ENCODE assay signal across 9 mouse cellular contexts in genomic region chr5:125080787-125081317, GRCm38 (mm10).
DNase-seq lines count a peak whose midpoint lies in the region; ATAC-seq and TF ChIP-seq lines count a peak whose summit lies in the region.
"Had no signal": no experiment of that assay in that cellular context is flagged by ENCODE, and none has a peak within 500 bp of the region (broad histone marks: within the 10 kb centered on the region; RNA-seq: fewer than 3 reads in every experiment).

No protein-coding gene starts in this region.

- peak; percentile 62 for ATAC-seq in stomach, postnatal 0 days (ENCODE audit: low FRiP score, low TSS enrichment)

- peaks cover 15% of the 10 kb centered on the region for H3K4me1 ChIP-seq in stomach, postnatal 0 days (replicated peaks; ENCODE audit: control insufficient read depth, insufficient read depth)

- peak overlapping the region; percentile 35; the same call in 1 of the 2 replicates for H3K9ac ChIP-seq in stomach, postnatal 0 days (ENCODE audit: low read length)

- WGBS in stomach, postnatal 0 days = 44% methylated on average over 10 of the region's 10 CpGs

- no peaks in the 10 kb centered on the region for H3K27me3 ChIP-seq in stomach, postnatal 0 days (ENCODE audit: control insufficient read depth, insufficient read depth, low read length)
- H3K27me3 ChIP-seq: CH12.LX had no signal

- peak; percentile 98 for DNase-seq in heart, adult 11 months
- no peak for DNase-seq in heart, adult 8-10 months (ENCODE audit: low spot score)
- peak; percentile 87 for DNase-seq in Muller cell, postnatal 12 days (ENCODE audit: inconsistent ontology term)
- peak; percentile 31 for DNase-seq in gastrocnemius, postnatal 10 days
- DNase-seq in kidney, postnatal 25 days = peak; percentile 22 to 63
- peak; percentile 78 for DNase-seq in stomach, postnatal 0 days (ENCODE audit: low spot score)
- no peak for DNase-seq in right cerebral cortex, postnatal 4 days
- no peak for DNase-seq in embryo, embryonic 10 days (ENCODE audit: low spot score)

- H3K36me3 ChIP-seq in stomach, postnatal 0 days (ENCODE audit: control insufficient read depth, insufficient read depth, low read length) = peaks cover 30% of the 10 kb centered on the region

- no peaks in the 10 kb centered on the region for H3K9me3 ChIP-seq in stomach, postnatal 0 days (ENCODE audit: control insufficient read depth, low read length)

- no peak for TF ChIP-seq CTCF in stomach, postnatal 0 days (IDR thresholded peaks at IDR 0.05; ENCODE audit: low read depth)

- peak overlapping the region; percentile 97 for H3K27ac ChIP-seq in stomach, postnatal 0 days (replicated peaks)

- H3K4me3 ChIP-seq in stomach, postnatal 0 days (ENCODE audit: low read depth, low read length) = no peak overlapping the region

- H3K4me2 ChIP-seq in stomach, postnatal 0 days (replicated peaks; ENCODE audit: low read depth) = peak overlapping the region; percentile 23; the same call in 1 of the 2 replicates

- TF ChIP-seq EP300 in stomach, postnatal 0 days (optimal IDR thresholded peaks at IDR 0.05) = no peak

Comparison
In these comparisons a context has a peak if more than half of its experiments do, and no peak if none do; other contexts are left out.
1. DNase-seq: peak in heart, adult 11 months (single experiment), Muller cell, postnatal 12 days (single experiment), gastrocnemius, postnatal 10 days (single experiment), kidney, postnatal 25 days (2 of 2) and stomach, postnatal 0 days (single experiment); none in heart, adult 8-10 months (single experiment), right cerebral cortex, postnatal 4 days (single experiment) and embryo, embryonic 10 days (single experiment).